Comparison of ENCODE assay signal across 35 mouse cellular contexts in genomic region chr7:96688141-96688540, GRCm38 (mm10).
"Had no signal": no experiment of that assay in that cellular context is flagged by ENCODE, and none has a peak within 500 bp of the region (broad histone marks: within the 10 kb centered on the region; RNA-seq: fewer than 3 reads in every experiment).

No protein-coding gene starts in this region.

- H3K27me3 ChIP-seq: hindbrain, embryonic 12.5 days; hindbrain, embryonic 13.5 days; hindbrain, embryonic 15.5 days; intestine, embryonic 15.5 days; kidney, embryonic 15.5 days had no signal

- H3K27ac ChIP-seq: heart, embryonic 13.5 days; heart, embryonic 15.5 days; hindbrain, embryonic 10.5 days; hindbrain, embryonic 12.5 days; hindbrain, embryonic 13.5 days; hindbrain, embryonic 14.5 days; hindbrain, embryonic 15.5 days; hindbrain, postnatal 0 days; intestine, embryonic 15.5 days; kidney, embryonic 15.5 days; kidney, postnatal 0 days; layer of hippocampus, adult 2 months; left cerebral cortex, adult 2 months had no signal

- H3K4me2 ChIP-seq: heart, embryonic 11.5 days; heart, embryonic 12.5 days; heart, embryonic 13.5 days; heart, embryonic 15.5 days; hindbrain, embryonic 12.5 days; hindbrain, embryonic 13.5 days; hindbrain, embryonic 14.5 days; hindbrain, embryonic 15.5 days; intestine, embryonic 15.5 days; kidney, embryonic 15.5 days had no signal

- DNase-seq: heart, postnatal 10 days; heart, postnatal 14 days; heart, postnatal 36 days; heart, postnatal 4 days; kidney, adult 11 months; kidney, adult 18-20 months; kidney, adult 2 months; kidney, adult 8-10 months; kidney, adult 9 months; kidney, postnatal 10 days; kidney, postnatal 14 days; kidney, postnatal 25 days; kidney, postnatal 36 days; kidney, postnatal 4 days; layer of hippocampus, adult 9-11 months; layer of hippocampus, postnatal 36 days had no signal

- ATAC-seq: hindbrain, embryonic 16.5 days; inflammation-experienced regulatory T-cells, adult 6 months; intestine, embryonic 15.5 days; intestine, embryonic 16.5 days; intestine, postnatal 0 days had no signal

- H3K9ac ChIP-seq: heart, embryonic 12.5 days; heart, embryonic 13.5 days; heart, embryonic 15.5 days; hindbrain, embryonic 12.5 days; hindbrain, embryonic 13.5 days; hindbrain, embryonic 14.5 days; hindbrain, embryonic 15.5 days; intestine, embryonic 15.5 days; kidney, embryonic 15.5 days had no signal

- H3K9me3 ChIP-seq: heart, embryonic 12.5 days; heart, embryonic 13.5 days; heart, embryonic 15.5 days; hindbrain, embryonic 10.5 days; hindbrain, embryonic 12.5 days; hindbrain, embryonic 13.5 days; hindbrain, embryonic 15.5 days; intestine, embryonic 15.5 days; kidney, embryonic 15.5 days had no signal

- H3K36me3 ChIP-seq: heart, embryonic 12.5 days; heart, embryonic 13.5 days; heart, embryonic 15.5 days; hindbrain, embryonic 10.5 days; hindbrain, embryonic 12.5 days; hindbrain, embryonic 13.5 days; hindbrain, embryonic 15.5 days; intestine, embryonic 15.5 days; kidney, embryonic 15.5 days had no signal

- H3K4me3 ChIP-seq: heart, embryonic 12.5 days; heart, embryonic 13.5 days; heart, embryonic 15.5 days; hindbrain, embryonic 10.5 days; hindbrain, embryonic 12.5 days; hindbrain, embryonic 13.5 days; hindbrain, embryonic 15.5 days; intestine, embryonic 15.5 days; kidney, embryonic 15.5 days; layer of hippocampus, adult 2 months; left cerebral cortex, adult 2 months had no signal

- H3K4me1 ChIP-seq: heart, embryonic 13.5 days; heart, embryonic 15.5 days; intestine, embryonic 15.5 days had no signal
